Mouse (Mus musculus) ES-E14 (cell line): ENCODE measurements around the gene Gm21970.

Experiments
- CHD2 ChIP-seq: IDR thresholded peaks from 2 replicates; pipeline ENCODE4 v1.6.1; 2014; ENCODE audit warnings: mild to moderate bottlenecking, low read depth, low read length, inconsistent platforms
- HCFC1 ChIP-seq: IDR thresholded peaks from 2 replicates; pipeline ENCODE4 v1.6.1; 2012; ENCODE audit warnings: low read length, inconsistent platforms, borderline replicate concordance; ENCODE audit not compliant: insufficient read depth
- MAFK ChIP-seq: IDR thresholded peaks from 2 replicates; pipeline ENCODE4 v1.6.1; 2014; ENCODE audit warnings: mild to moderate bottlenecking, low read depth, low read length, inconsistent platforms; ENCODE audit not compliant: insufficient read depth
- ZC3H11A ChIP-seq: IDR thresholded peaks from 2 replicates; pipeline ENCODE4 v1.6.1; 2012; ENCODE audit warnings: low read depth, mild to moderate bottlenecking, inconsistent platforms, low read length, borderline replicate concordance
- ZNF384 ChIP-seq: IDR thresholded peaks from 2 replicates; pipeline ENCODE4 v1.6.1; 2012; ENCODE audit warnings: low read depth, low read length, inconsistent platforms

DNA sequence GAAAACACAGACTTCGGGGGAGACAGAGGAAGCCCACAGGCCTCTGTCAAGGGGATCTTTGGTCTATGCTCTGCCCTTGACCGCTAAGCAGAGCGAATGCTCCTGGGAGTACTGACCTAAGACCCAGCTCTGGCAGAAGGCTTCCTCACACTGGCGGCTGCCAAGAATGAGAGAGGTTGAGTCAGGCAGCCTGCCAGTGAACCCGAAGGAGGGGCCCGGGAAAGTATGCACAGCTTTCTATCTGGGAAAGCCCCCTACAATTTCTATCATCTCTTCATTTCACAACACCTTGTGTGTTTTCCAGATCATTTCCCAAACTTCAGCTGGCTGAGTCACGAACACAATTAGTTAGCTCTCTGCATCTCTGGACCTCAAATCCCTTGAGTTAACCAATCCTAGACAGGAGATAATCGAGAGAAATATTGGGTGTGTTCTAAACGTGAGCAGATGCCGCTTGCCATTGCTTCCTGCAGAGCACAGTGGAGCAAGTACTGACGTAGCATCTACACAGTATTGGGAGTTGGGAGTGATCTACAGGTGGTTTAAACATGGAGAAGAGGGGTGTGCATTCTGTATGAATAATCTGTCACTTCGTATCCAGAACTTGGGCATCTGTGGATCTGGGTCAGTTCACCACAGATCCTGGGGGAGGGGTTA, 28.8 kb upstream of the Gm21970 start:
- TF ChIP-seq MAFK, result no peak
- TF ChIP-seq ZNF384, result no peak
- no peak for TF ChIP-seq ZC3H11A
- TF ChIP-seq CHD2, result no peak
- no peak for TF ChIP-seq HCFC1
